Mouse (Mus musculus) liver, embryonic 14.5 days (tissue): ENCODE data around the gene Gprasp1.

Experiments used
- CTCF ChIP-seq: IDR thresholded peaks from 2 replicates; pipeline ENCODE4 v1.5.1; 2016; ENCODE audit warnings: antibody characterized with exemption, low read depth, control low read depth
- EP300 ChIP-seq: IDR thresholded peaks from 2 replicates; pipeline ENCODE4 v1.6.1; 2016; ENCODE audit warnings: antibody characterized with exemption, low read depth

DNA sequence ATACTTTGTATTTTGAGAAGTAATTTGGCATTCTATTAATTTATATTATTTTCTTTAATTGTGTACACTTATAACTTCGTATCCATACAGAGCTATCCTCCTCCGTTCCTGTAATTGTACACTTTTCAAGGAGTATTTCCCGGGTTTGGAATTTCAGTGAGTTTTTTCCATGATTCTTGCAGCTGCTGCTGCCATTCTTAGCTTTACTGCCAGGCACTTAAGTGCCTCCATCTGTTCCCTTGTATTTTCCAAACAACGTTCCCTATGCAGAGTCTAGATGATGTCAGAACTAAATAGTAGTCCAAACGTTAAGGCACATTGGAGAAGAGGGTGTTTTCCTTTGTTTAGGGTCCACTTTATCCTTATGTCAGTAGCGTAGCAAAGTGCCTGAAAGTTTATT, 49.8 kb downstream of the Gprasp1 start:
- TF ChIP-seq EP300 (no peak), CTCF (no peak)
